Mouse (Mus musculus) forebrain, embryonic 15.5 days (tissue): Measurements from ENCODE around the gene AI837181. TPM values are rescaled to one million over a fixed set of nuclear protein-coding genes. Genes with fewer than 3 reads are reported as not detected.
"Not testable (repeated sequence)": the region's sequence is repeated elsewhere in the genome, so short reads cannot be mapped to it uniquely, and the experiment has no call there.

Source experiments
- ATAC-seq: fragments of 200-750 bp; cut with Nextera tagmentation; replicated peaks from 2 replicates; pipeline ENCODE4 v1.8.0; 2017; ENCODE audit warnings: mild to moderate bottlenecking, moderate TSS enrichment, moderate library complexity
- H3K27ac ChIP-seq: fragments of 300-500 bp; sonication (generic); replicated peaks from 2 replicates; pipeline ENCODE4 v1.5.1; 2015; ENCODE audit warnings: mild to moderate bottlenecking, inconsistent platforms
- H3K27me3 ChIP-seq: fragments of 300-500 bp; sonication (generic); 2 replicates; pipeline ENCODE4 v1.6.1; 2015; ENCODE audit warnings: inconsistent platforms
- H3K36me3 ChIP-seq: fragments of 300-500 bp; sonication (generic); 2 replicates; pipeline ENCODE4 v1.6.1; 2015; ENCODE audit warnings: mild to moderate bottlenecking, inconsistent platforms
- H3K4me1 ChIP-seq: fragments of 300-500 bp; sonication (generic); 2 replicates; pipeline ENCODE4 v1.6.1; 2015; ENCODE audit warnings: inconsistent platforms
- H3K4me2 ChIP-seq: fragments of 300-500 bp; sonication (generic); replicated peaks from 2 replicates; pipeline ENCODE4 v1.6.1; 2015; ENCODE audit warnings: mild to moderate bottlenecking, inconsistent platforms
- H3K4me3 ChIP-seq: fragments of 300-500 bp; sonication (generic); 2 replicates; pipeline ENCODE4 v1.5.1; 2015; ENCODE audit warnings: mild to moderate bottlenecking, inconsistent platforms
- H3K9ac ChIP-seq: fragments of 300-500 bp; sonication (generic); replicated peaks from 2 replicates; pipeline ENCODE4 v1.6.1; 2015; ENCODE audit warnings: mild to moderate bottlenecking, inconsistent platforms
- H3K9me3 ChIP-seq: fragments of 300-500 bp; sonication (generic); 2 replicates; pipeline ENCODE4 v1.6.1; 2016; ENCODE audit warnings: inconsistent platforms
- WGBS: fragments of 180-500 bp; shearing (Covaris S2); methylation state at CpG from one replicate; pipeline ENCODE4 v1.1.7; 2015; ENCODE audit warnings: mixed read lengths; 5-methylcytosine and 5-hydroxymethylcytosine counted together
- polyA plus RNA-seq: library from polyadenylated mRNA; unstranded; fragments of >200 nt; fragmentation: Nextera tagmentation; extraction: Ambion mirVana; gene quantifications from 2 replicates; pipeline ENCODE4 v1.2.1, GENCODE M21; 2015

Gene AI837181
- polyA plus RNA-seq, result 66.5 TPM in 2 replicates

- H3K9me3 ChIP-seq, result no peaks in the 10 kb centered on the region
- peak within 1 kb of the TSS; percentile 80 for H3K4me2 ChIP-seq
- ATAC-seq, result peak; percentile 93
- H3K27ac ChIP-seq, result peak within 1 kb of the TSS; percentile 87
- WGBS, result under 1% methylated on average over 75 of the region's 87 CpGs
- no peaks in the 10 kb centered on the region for H3K27me3 ChIP-seq
- H3K9ac ChIP-seq, result peak within 1 kb of the TSS; percentile 89
- H3K36me3 ChIP-seq, result peaks cover 19% of the 10 kb centered on the region
- peak within 1 kb of the TSS; percentile 81 for H3K4me3 ChIP-seq
- H3K4me1 ChIP-seq, result peaks cover 43% of the 10 kb centered on the region
Measured at GRCm38 (mm10) chr19:5424782-5425741, at the start of gene AI837181, which contains the start of gene Drap1. Gene AI837181 (plus strand): TSS chr19:5425144. Gene Drap1 (minus strand): TSS chr19:5424979.

GRCm38 (mm10) chr19:5377446-5377845 is 47.5 kb upstream of the AI837181 start:
- H3K4me3 ChIP-seq, result no peak overlapping the region
- no peak overlapping the region for H3K9ac ChIP-seq
- ATAC-seq, result no peak
- WGBS, result 84% methylated on average over 1 of the region's 1 CpGs
- H3K36me3 ChIP-seq, result peaks cover 67% of the 10 kb centered on the region
- H3K4me2 ChIP-seq, result no peak overlapping the region
- no peaks in the 10 kb centered on the region for H3K9me3 ChIP-seq
- H3K27ac ChIP-seq, result no peak overlapping the region
- H3K4me1 ChIP-seq, result no peaks in the 10 kb centered on the region
- no peaks in the 10 kb centered on the region for H3K27me3 ChIP-seq

- Histone ChIP-seq H3K9ac (no peak overlapping the region), H3K27me3 (no peaks in the 10 kb centered on the region), H3K36me3 (peaks cover 71% of the 10 kb centered on the region), H3K4me1 (peaks cover 20% of the 10 kb centered on the region), H3K9me3 (no peaks in the 10 kb centered on the region), H3K4me3 (no peak overlapping the region), H3K4me2 (no peak overlapping the region), H3K27ac (no peak overlapping the region)
- ATAC-seq, result no peak
- 98% methylated on average over 12 of the region's 12 CpGs for WGBS
Measured at GRCm38 (mm10) chr19:5383326-5383725, 41.6 kb upstream of the AI837181 start.

GRCm38 (mm10) chr19:5384715-5385114 is 40.2 kb upstream of the AI837181 start:
- WGBS, result 94% methylated on average over 8 of the region's 8 CpGs
- ATAC-seq, result no peak
- H3K4me2 ChIP-seq, result no peak overlapping the region
- no peaks in the 10 kb centered on the region for H3K27me3 ChIP-seq
- no peak overlapping the region for H3K9ac ChIP-seq
- no peak overlapping the region for H3K4me3 ChIP-seq
- no peak overlapping the region for H3K27ac ChIP-seq
- H3K9me3 ChIP-seq, result no peaks in the 10 kb centered on the region
- peaks cover 57% of the 10 kb centered on the region for H3K36me3 ChIP-seq
- peaks cover 27% of the 10 kb centered on the region for H3K4me1 ChIP-seq

GRCm38 (mm10) chr19:5388011-5388441 is 36.9 kb upstream of the AI837181 start:
- Histone ChIP-seq H3K9me3 (no peaks in the 10 kb centered on the region), H3K36me3 (peaks cover 25% of the 10 kb centered on the region), H3K4me3 (peak overlapping the region; percentile 88), H3K4me2 (peak overlapping the region; percentile 65), H3K4me1 (peaks cover 39% of the 10 kb centered on the region), H3K27me3 (no peaks in the 10 kb centered on the region), H3K27ac (peak overlapping the region; percentile 83), H3K9ac (peak overlapping the region; percentile 81)
- under 1% methylated on average over 43 of the region's 43 CpGs for WGBS
- ATAC-seq, result peak; percentile 36; the same call in 1 of the 2 replicates

GRCm38 (mm10) chr19:5388588-5389242 is 36.2 kb upstream of the AI837181 start, which contains the start of gene Sart1:
Gene Sart1 (minus strand): TSS chr19:5388703.
- peak; percentile 98 for ATAC-seq
- H3K36me3 ChIP-seq, result peaks cover 18% of the 10 kb centered on the region
- no peaks in the 10 kb centered on the region for H3K9me3 ChIP-seq
- peak within 1 kb of the TSS; percentile 65 for H3K4me2 ChIP-seq
- H3K4me3 ChIP-seq, result peak within 1 kb of the TSS; percentile 88
- peak within 1 kb of the TSS; percentile 81 for H3K9ac ChIP-seq
- H3K27me3 ChIP-seq, result no peaks in the 10 kb centered on the region
- H3K27ac ChIP-seq, result peak within 1 kb of the TSS; percentile 83
- peaks cover 39% of the 10 kb centered on the region for H3K4me1 ChIP-seq
- 2% methylated on average over 43 of the region's 43 CpGs for WGBS

GRCm38 (mm10) chr19:5389647-5390046 is 35.3 kb upstream of the AI837181 start:
- Histone ChIP-seq H3K27me3 (no peaks in the 10 kb centered on the region), H3K4me2 (peak overlapping the region; percentile 65), H3K27ac (no peak overlapping the region), H3K36me3 (peaks cover 8% of the 10 kb centered on the region), H3K4me3 (peak overlapping the region; percentile 88), H3K4me1 (peaks cover 39% of the 10 kb centered on the region), H3K9ac (no peak overlapping the region), H3K9me3 (no peaks in the 10 kb centered on the region)
- whole genome bisulfite sequencing, result 61% methylated on average over 12 of the region's 12 CpGs
- no peak for ATAC-seq

GRCm38 (mm10) chr19:5390416-5390815 is 34.5 kb upstream of the AI837181 start:
- no peak overlapping the region for H3K4me3 ChIP-seq
- H3K4me2 ChIP-seq, result no peak overlapping the region

GRCm38 (mm10) chr19:5392892-5393291 is 32.1 kb upstream of the AI837181 start:
- WGBS, result 36% methylated on average over 4 of the region's 4 CpGs
- no peak overlapping the region for H3K27ac ChIP-seq
- ATAC-seq, result no peak

More at GRCm38 (mm10) chr19:5390416-5390815, 34.5 kb upstream of the AI837181 start:
- H3K27ac ChIP-seq, result no peak overlapping the region
- H3K4me1 ChIP-seq, result peaks cover 39% of the 10 kb centered on the region
- H3K27me3 ChIP-seq, result no peaks in the 10 kb centered on the region
- 91% methylated on average over 8 of the region's 8 CpGs for WGBS
- no peak overlapping the region for H3K9ac ChIP-seq
- ATAC-seq, result no peak
- H3K9me3 ChIP-seq, result no peaks in the 10 kb centered on the region
- 0 out of 2 replicates have a peak, but pooled peaks cover 2% of the 10 kb centered on the region for H3K36me3 ChIP-seq

GRCm38 (mm10) chr19:5394168-5394567 is 30.8 kb upstream of the AI837181 start:
- no peak overlapping the region for H3K9ac ChIP-seq
- H3K9me3 ChIP-seq, result no peaks in the 10 kb centered on the region
- H3K27ac ChIP-seq, result no peak overlapping the region
- H3K4me2 ChIP-seq, result no peak overlapping the region
- H3K4me1 ChIP-seq, result peaks cover 18% of the 10 kb centered on the region
- H3K36me3 ChIP-seq, result no peaks in the 10 kb centered on the region
- WGBS, result 55% methylated on average over 10 of the region's 10 CpGs
- H3K4me3 ChIP-seq, result no peak overlapping the region
- ATAC-seq, result no peak
- no peaks in the 10 kb centered on the region for H3K27me3 ChIP-seq

More at GRCm38 (mm10) chr19:5392892-5393291, 32.1 kb upstream of the AI837181 start:
- Histone ChIP-seq H3K4me3 (no peak overlapping the region), H3K27me3 (no peaks in the 10 kb centered on the region), H3K36me3 (no peaks in the 10 kb centered on the region), H3K9me3 (no peaks in the 10 kb centered on the region), H3K4me2 (no peak overlapping the region), H3K9ac (no peak overlapping the region), H3K4me1 (peaks cover 20% of the 10 kb centered on the region)

- no peaks in the 10 kb centered on the region for H3K36me3 ChIP-seq
- ATAC-seq, result no peak
- no peak overlapping the region for H3K4me2 ChIP-seq
- WGBS, result 68% methylated on average over 4 of the region's 4 CpGs
- H3K9ac ChIP-seq, result no peak overlapping the region
- H3K4me3 ChIP-seq, result no peak overlapping the region
- H3K4me1 ChIP-seq, result peaks cover 6% of the 10 kb centered on the region; the same call in 1 of the 2 replicates
- H3K27me3 ChIP-seq, result no peaks in the 10 kb centered on the region
- H3K27ac ChIP-seq, result no peak overlapping the region
- H3K9me3 ChIP-seq, result no peaks in the 10 kb centered on the region
Measured at GRCm38 (mm10) chr19:5395371-5395770, 29.6 kb upstream of the AI837181 start.

- H3K27ac ChIP-seq, H3K4me2 ChIP-seq, H3K4me1 ChIP-seq, H3K9me3 ChIP-seq, H3K36me3 ChIP-seq, ATAC-seq, H3K9ac ChIP-seq, H3K27me3 ChIP-seq, H3K4me3 ChIP-seq: not testable (repeated sequence)
- WGBS, result 65% methylated on average over 4 of the region's 4 CpGs
Measured at GRCm38 (mm10) chr19:5401073-5401472, 23.9 kb upstream of the AI837181 start.
